Mouse (Mus musculus): ENCODE data around the gene Smim24. TPM values are rescaled to one million over a fixed set of nuclear protein-coding genes. Genes with fewer than 3 reads are reported as not detected.
A peak's percentile ranks its signal among the peaks of the same experiment; 100 is the strongest.

The Smim24 gene
- polyA plus RNA-seq, 1 experiment from 2014 or later = 4.2 TPM

DNA sequence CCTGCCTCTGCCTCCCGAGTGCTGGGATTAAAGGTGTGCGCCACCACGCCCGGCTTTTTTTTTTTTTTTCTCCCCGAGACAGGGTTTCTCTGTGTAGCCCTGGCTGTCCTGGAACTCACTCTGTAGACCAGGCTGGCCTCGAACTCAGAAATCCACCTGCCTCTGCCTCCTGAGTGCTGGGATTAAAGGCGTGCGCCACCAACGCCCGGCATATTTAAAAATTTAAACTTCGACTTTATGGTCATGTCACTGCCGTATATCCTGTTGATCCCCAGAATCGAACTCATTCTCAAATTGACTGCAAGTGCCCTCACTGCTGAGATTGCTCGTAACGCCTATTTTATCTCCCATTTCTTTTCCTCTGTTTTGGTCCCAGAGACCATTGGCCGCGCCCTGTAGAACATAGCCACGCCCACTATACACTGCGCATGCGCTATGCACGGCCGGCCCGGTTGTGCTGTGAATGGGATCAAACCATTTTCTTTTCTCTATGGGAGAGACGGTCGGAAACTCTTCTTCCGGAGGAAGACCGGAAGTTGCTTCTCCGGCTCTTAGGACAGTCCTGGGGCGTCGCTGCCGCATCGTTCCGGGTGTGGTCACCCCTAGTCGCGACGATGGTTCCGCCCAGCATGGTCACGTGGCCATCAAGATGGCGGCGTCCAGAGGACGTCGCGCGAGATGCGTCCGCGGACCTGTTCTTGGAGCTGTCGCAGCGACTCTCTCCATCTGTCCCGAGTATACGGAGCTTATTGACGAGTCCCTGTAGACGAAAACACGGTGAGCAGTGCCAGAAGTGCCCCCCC is 8.8 kb upstream of the Smim24 start, which contains the start of the genes Dohh and Gm48551:
TSS of gene Dohh (plus strand) at position 627 of the 803 bp plus-strand sequence.
TSS of gene Gm48551 (plus strand) at position 665 of the 803 bp plus-strand sequence.
- peak within 1 kb of the TSS; percentile 72 for H3K4me2 ChIP-seq
- ATAC-seq (replicated peaks; ENCODE audit: insufficient number of reproducible peaks, low FRiP score, low TSS enrichment) = peak; percentile 90
- peak within 1 kb of the TSS; percentile 90 for H3K9ac ChIP-seq (ENCODE audit: low read depth, low read length)
- H3K4me1 ChIP-seq (ENCODE audit: control insufficient read depth, insufficient read depth, low read length) = peaks cover 26% of the 10 kb centered on the region
- peaks cover 23% of the 10 kb centered on the region for H3K36me3 ChIP-seq (ENCODE audit: control insufficient read depth, insufficient read depth, low read length)
- WGBS (ENCODE audit: insufficient replicate concordance) = 6% methylated on average over 52 of the region's 54 CpGs
- H3K9me3 ChIP-seq (replicated peaks; ENCODE audit: control insufficient read depth, low read length) = no peaks in the 10 kb centered on the region
- H3K27me3 ChIP-seq (ENCODE audit: control insufficient read depth, insufficient read depth, low read length) = no peaks in the 10 kb centered on the region
- peak within 1 kb of the TSS; percentile 97 for H3K4me3 ChIP-seq (ENCODE audit: low read depth, low read length)
- H3K27ac ChIP-seq (ENCODE audit: low read depth, low read length) = peak within 1 kb of the TSS; percentile 86

GRCm38 (mm10) chr10:81384605-81384982 is 8.3 kb upstream of the Smim24 start:
- Histone ChIP-seq H3K4me2 (peak overlapping the region; percentile 72), H3K4me1 (ENCODE audit: control insufficient read depth, insufficient read depth, low read length) (peaks cover 27% of the 10 kb centered on the region), H3K9me3 (replicated peaks; ENCODE audit: control insufficient read depth, low read length) (no peaks in the 10 kb centered on the region), H3K27ac (ENCODE audit: low read depth, low read length) (peak overlapping the region; percentile 86), H3K9ac (ENCODE audit: low read depth, low read length) (peak overlapping the region; percentile 90), H3K4me3 (ENCODE audit: low read depth, low read length) (peak overlapping the region; percentile 97), H3K27me3 (ENCODE audit: control insufficient read depth, insufficient read depth, low read length) (no peaks in the 10 kb centered on the region), H3K36me3 (ENCODE audit: control insufficient read depth, insufficient read depth, low read length) (peaks cover 23% of the 10 kb centered on the region)
- peak; percentile 9; the same call in 1 of the 2 replicates for ATAC-seq (replicated peaks; ENCODE audit: insufficient number of reproducible peaks, low FRiP score, low TSS enrichment)
- under 1% methylated on average over 19 of the region's 19 CpGs for WGBS (ENCODE audit: insufficient replicate concordance)

GRCm38 (mm10) chr10:81385603-81386306 is 7.1 kb upstream of the Smim24 start:
- no peak for ATAC-seq (replicated peaks; ENCODE audit: insufficient number of reproducible peaks, low FRiP score, low TSS enrichment)
- Histone ChIP-seq H3K9me3 (replicated peaks; ENCODE audit: control insufficient read depth, low read length) (no peaks in the 10 kb centered on the region), H3K4me2 (peak overlapping the region; percentile 72), H3K27ac (ENCODE audit: low read depth, low read length) (no peak overlapping the region), H3K27me3 (ENCODE audit: control insufficient read depth, insufficient read depth, low read length) (no peaks in the 10 kb centered on the region), H3K36me3 (ENCODE audit: control insufficient read depth, insufficient read depth, low read length) (peaks cover 23% of the 10 kb centered on the region), H3K4me1 (ENCODE audit: control insufficient read depth, insufficient read depth, low read length) (peaks cover 28% of the 10 kb centered on the region), H3K4me3 (ENCODE audit: low read depth, low read length) (peak overlapping the region; percentile 97), H3K9ac (ENCODE audit: low read depth, low read length) (0 out of 2 replicates have a peak overlapping the region, but pooled peaks have one; percentile 16)
- WGBS (ENCODE audit: insufficient replicate concordance) = 78% methylated on average over 22 of the region's 22 CpGs

- H3K4me1 ChIP-seq (ENCODE audit: control insufficient read depth, insufficient read depth, low read length) = peaks cover 19% of the 10 kb centered on the region
- no peak overlapping the region for H3K4me3 ChIP-seq (ENCODE audit: low read depth, low read length)
- H3K9ac ChIP-seq (ENCODE audit: low read depth, low read length) = no peak overlapping the region
- WGBS (ENCODE audit: insufficient replicate concordance) = 93% methylated on average over 20 of the region's 20 CpGs
- H3K4me2 ChIP-seq = no peak overlapping the region
- H3K36me3 ChIP-seq (ENCODE audit: control insufficient read depth, insufficient read depth, low read length) = peaks cover 23% of the 10 kb centered on the region
- no peak for ATAC-seq (replicated peaks; ENCODE audit: insufficient number of reproducible peaks, low FRiP score, low TSS enrichment)
- H3K27ac ChIP-seq (ENCODE audit: low read depth, low read length) = no peak overlapping the region
- no peaks in the 10 kb centered on the region for H3K9me3 ChIP-seq (replicated peaks; ENCODE audit: control insufficient read depth, low read length)
- H3K27me3 ChIP-seq (ENCODE audit: control insufficient read depth, insufficient read depth, low read length) = no peaks in the 10 kb centered on the region
These were observed 5.1 kb upstream of the Smim24 start for GRCm38 (mm10) chr10:81387716-81388115.

- H3K4me2 ChIP-seq = no peak within 1 kb of the TSS
- peak within 1 kb of the TSS; percentile 52 for H3K9ac ChIP-seq (ENCODE audit: low read depth, low read length)
- H3K4me1 ChIP-seq (ENCODE audit: control insufficient read depth, insufficient read depth, low read length) = peaks cover 28% of the 10 kb centered on the region
- no peak within 1 kb of the TSS for H3K4me3 ChIP-seq (ENCODE audit: low read depth, low read length)
- 80% methylated on average over 5 of the region's 5 CpGs for WGBS (ENCODE audit: insufficient replicate concordance)
- no peaks in the 10 kb centered on the region for H3K9me3 ChIP-seq (replicated peaks; ENCODE audit: control insufficient read depth, low read length)
- ATAC-seq (replicated peaks; ENCODE audit: insufficient number of reproducible peaks, low FRiP score, low TSS enrichment) = no peak
- no peaks in the 10 kb centered on the region for H3K27me3 ChIP-seq (ENCODE audit: control insufficient read depth, insufficient read depth, low read length)
- H3K27ac ChIP-seq (ENCODE audit: low read depth, low read length) = no peak within 1 kb of the TSS
- H3K36me3 ChIP-seq (ENCODE audit: control insufficient read depth, insufficient read depth, low read length) = peaks cover 23% of the 10 kb centered on the region
These were observed 4.3 kb upstream of the Smim24 start, which contains the start of gene Gm48552 for GRCm38 (mm10) chr10:81388505-81389055. Gene Gm48552, plus strand, starts transcription at chr10:81389005.

GRCm38 (mm10) chr10:81389373-81389772 is 3.5 kb upstream of the Smim24 start:
- Histone ChIP-seq H3K27ac (ENCODE audit: low read depth, low read length) (no peak overlapping the region), H3K4me3 (ENCODE audit: low read depth, low read length) (no peak overlapping the region), H3K4me1 (ENCODE audit: control insufficient read depth, insufficient read depth, low read length) (peaks cover 34% of the 10 kb centered on the region), H3K36me3 (ENCODE audit: control insufficient read depth, insufficient read depth, low read length) (peaks cover 23% of the 10 kb centered on the region), H3K27me3 (ENCODE audit: control insufficient read depth, insufficient read depth, low read length) (no peaks in the 10 kb centered on the region), H3K9ac (ENCODE audit: low read depth, low read length) (peak overlapping the region; percentile 52), H3K4me2 (no peak overlapping the region), H3K9me3 (replicated peaks; ENCODE audit: control insufficient read depth, low read length) (no peaks in the 10 kb centered on the region)
- WGBS (ENCODE audit: insufficient replicate concordance) = 55% methylated on average over 3 of the region's 3 CpGs
- no peak for ATAC-seq (replicated peaks; ENCODE audit: insufficient number of reproducible peaks, low FRiP score, low TSS enrichment)

DNA sequence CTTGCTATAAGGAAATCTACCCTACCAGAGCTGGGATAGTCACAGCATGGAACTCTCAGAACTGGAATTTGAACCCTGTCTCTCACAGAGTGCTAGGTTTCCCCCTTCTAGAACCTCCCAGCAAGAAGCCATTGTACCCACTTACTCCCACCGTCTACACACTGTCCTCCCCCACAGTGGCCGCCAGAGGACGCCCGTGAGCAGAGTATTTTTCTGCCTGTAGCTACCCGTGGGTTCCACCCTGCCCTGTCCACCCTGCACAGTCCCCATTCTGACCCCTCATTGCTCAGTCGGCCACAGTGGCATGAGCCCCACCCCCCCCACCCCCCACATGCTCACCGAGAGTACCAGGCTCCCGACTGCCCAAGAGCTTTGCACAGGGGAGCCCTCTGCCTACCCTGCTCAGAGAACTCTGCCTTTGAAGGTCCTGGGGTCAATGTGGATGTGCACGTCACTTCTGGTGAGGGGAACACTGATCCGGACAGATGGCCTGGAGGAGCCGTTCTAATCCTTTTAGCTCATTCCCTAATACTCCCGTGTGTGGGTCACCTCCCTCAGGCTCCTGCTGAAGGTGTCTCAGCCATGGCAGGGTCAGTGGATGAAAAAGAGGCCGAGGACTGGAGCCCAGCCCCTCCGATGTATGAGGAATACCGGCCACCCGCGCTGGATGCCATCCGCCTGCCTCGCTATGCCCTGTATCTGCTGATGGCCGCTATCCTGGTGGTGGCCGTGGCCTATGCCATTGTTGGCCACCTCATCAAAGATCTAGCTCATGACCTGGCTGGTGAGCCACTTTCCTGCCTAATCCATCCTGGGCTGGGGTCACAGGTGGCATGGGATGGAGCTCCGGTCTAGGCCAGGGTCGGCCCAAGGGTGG is 2.8 kb upstream of the Smim24 start:
- no peak overlapping the region for H3K4me2 ChIP-seq
- peaks cover 31% of the 10 kb centered on the region for H3K4me1 ChIP-seq (ENCODE audit: control insufficient read depth, insufficient read depth, low read length)
- WGBS (ENCODE audit: insufficient replicate concordance) = 58% methylated on average over 23 of the region's 23 CpGs
- no peak overlapping the region for H3K27ac ChIP-seq (ENCODE audit: low read depth, low read length)
- peaks cover 23% of the 10 kb centered on the region for H3K36me3 ChIP-seq (ENCODE audit: control insufficient read depth, insufficient read depth, low read length)
- H3K4me3 ChIP-seq (ENCODE audit: low read depth, low read length) = no peak overlapping the region
- peak overlapping the region; percentile 52 for H3K9ac ChIP-seq (ENCODE audit: low read depth, low read length)
- no peaks in the 10 kb centered on the region for H3K27me3 ChIP-seq (ENCODE audit: control insufficient read depth, insufficient read depth, low read length)
- H3K9me3 ChIP-seq (replicated peaks; ENCODE audit: control insufficient read depth, low read length) = no peaks in the 10 kb centered on the region
- 0 out of 2 replicates have a peak, but pooled peaks have one; percentile 31 for ATAC-seq (replicated peaks; ENCODE audit: insufficient number of reproducible peaks, low FRiP score, low TSS enrichment)

DNA sequence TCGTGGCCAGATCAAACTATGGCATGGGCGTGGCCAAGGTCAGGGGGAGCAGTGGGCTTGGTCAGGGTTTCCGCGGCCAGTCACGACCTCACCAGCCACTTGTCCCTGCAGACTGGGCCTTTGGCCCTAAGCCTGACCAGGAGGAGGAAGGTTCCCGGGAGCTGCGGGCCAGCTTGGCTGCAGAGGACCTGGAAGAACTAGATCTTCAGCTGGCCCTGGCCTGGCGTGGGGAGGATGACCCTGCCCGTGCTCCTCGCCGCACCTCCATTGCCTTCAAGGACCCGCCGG is 2.2 kb upstream of the Smim24 start:
- Histone ChIP-seq H3K9me3 (replicated peaks; ENCODE audit: control insufficient read depth, low read length) (no peaks in the 10 kb centered on the region), H3K27me3 (ENCODE audit: control insufficient read depth, insufficient read depth, low read length) (no peaks in the 10 kb centered on the region), H3K4me3 (ENCODE audit: low read depth, low read length) (no peak overlapping the region), H3K9ac (ENCODE audit: low read depth, low read length) (no peak overlapping the region), H3K27ac (ENCODE audit: low read depth, low read length) (no peak overlapping the region), H3K4me1 (ENCODE audit: control insufficient read depth, insufficient read depth, low read length) (peaks cover 26% of the 10 kb centered on the region), H3K36me3 (ENCODE audit: control insufficient read depth, insufficient read depth, low read length) (peaks cover 23% of the 10 kb centered on the region), H3K4me2 (no peak overlapping the region)
- ATAC-seq (replicated peaks; ENCODE audit: insufficient number of reproducible peaks, low FRiP score, low TSS enrichment) = no peak
- WGBS (ENCODE audit: insufficient replicate concordance) = 80% methylated on average over 13 of the region's 13 CpGs
